Mouse (Mus musculus): ENCODE measurements around the gene Ppm1m. TPM values are rescaled to one million over a fixed set of nuclear protein-coding genes. Genes with fewer than 3 reads are reported as not detected.

Gene Ppm1m
- total and polyA plus RNA-seq, 2 experiments from 2014 or later, result 18.5 to 23.3 TPM

- H3K4me3 ChIP-seq (ENCODE audit: low read length), result no peak overlapping the region
- H3K36me3 ChIP-seq (ENCODE audit: insufficient read depth, low read length), result no peaks in the 10 kb centered on the region
- H3K27me3 ChIP-seq (ENCODE audit: insufficient read depth, low read length), result no peaks in the 10 kb centered on the region
- ATAC-seq (no peak), DNase-seq (ENCODE audit: low spot score) (peak; percentile 34)
- WGBS, result 52% methylated on average over 2 of the region's 2 CpGs
- H3K4me1 ChIP-seq (ENCODE audit: insufficient read depth, low read length), result 0 out of 2 replicates have a peak, but pooled peaks cover 5% of the 10 kb centered on the region
- H3K27ac ChIP-seq, result no peak overlapping the region
- H3K9ac ChIP-seq (replicated peaks; ENCODE audit: low read length), result no peak overlapping the region
- no peak for TF ChIP-seq CTCF (IDR thresholded peaks at IDR 0.05; ENCODE audit: low read depth)
- no peak overlapping the region for H3K4me2 ChIP-seq (ENCODE audit: low read depth, low read length)
- H3K9me3 ChIP-seq (ENCODE audit: low read length), result no peaks in the 10 kb centered on the region
Measured at GRCm38 (mm10) chr9:106145582-106145981, 54.0 kb downstream of the Ppm1m start.

MicroRNA genes within 50 kb of the gene (microRNA counts, 519-probe panel; counts per million panel counts)
- 6,738 counts per million, percentile 98 among the panel's probes with 10 or more counts for microRNA mmu-let-7g

Small RNA genes lying within 50 kb of the gene (microRNA-seq; reads per million reads assigned to microRNA genes)
- gene Mir135a-1, result 157 to 186 reads per million in 2 experiments
- gene Mirlet7g, result 71,888 to 85,080 reads per million in 2 experiments

Other genes with a start within 250 kb of the Ppm1m start
- 0.32 and 1.5 TPM in 2 replicates for gene Col6a5, start 239.1 kb downstream of the Ppm1m start, total RNA-seq (2014; rRNA removed)
- gene Col6a5, start 239.1 kb downstream of the Ppm1m start, polyA plus RNA-seq (2015; fragmentation: Nextera tagmentation; extraction: Ambion mirVana), result 0.13 and 0.39 TPM in 2 replicates
- 0.54 and 1.3 TPM in 2 replicates for gene Col6a4, start 103.0 kb downstream of the Ppm1m start, total RNA-seq (2014; rRNA removed)
- gene Col6a4, start 103.0 kb downstream of the Ppm1m start, polyA plus RNA-seq (2015; fragmentation: Nextera tagmentation; extraction: Ambion mirVana), result 0.73 and 1.0 TPM in 2 replicates
- gene Glyctk, start 41.6 kb downstream of the Ppm1m start, total RNA-seq (2014; rRNA removed), result 1.3 and 1.8 TPM in 2 replicates
- 1.2 and 1.7 TPM in 2 replicates for gene Glyctk, start 41.6 kb downstream of the Ppm1m start, polyA plus RNA-seq (2015; fragmentation: Nextera tagmentation; extraction: Ambion mirVana)
- gene Wdr82, start 28.8 kb downstream of the Ppm1m start, total RNA-seq (2014; rRNA removed), result 240 and 243 TPM in 2 replicates
- 29.1 and 32.6 TPM in 2 replicates for gene Wdr82, start 28.8 kb downstream of the Ppm1m start, polyA plus RNA-seq (2015; fragmentation: Nextera tagmentation; extraction: Ambion mirVana)
- gene Twf2, start 3.4 kb upstream of the Ppm1m start, total RNA-seq (2014; rRNA removed), result 57.4 and 72.6 TPM in 2 replicates
- gene Twf2, start 3.4 kb upstream of the Ppm1m start, polyA plus RNA-seq (2015; fragmentation: Nextera tagmentation; extraction: Ambion mirVana), result 42.0 and 43.9 TPM in 2 replicates
- 0.36 and 0.37 TPM in 2 replicates for gene Tlr9, start 22.9 kb upstream of the Ppm1m start, total RNA-seq (2014; rRNA removed)
- gene Tlr9, start 22.9 kb upstream of the Ppm1m start, polyA plus RNA-seq (2015; fragmentation: Nextera tagmentation; extraction: Ambion mirVana), result 0.09 and 0.11 TPM in 2 replicates
- gene Alas1, start 48.9 kb upstream of the Ppm1m start, total RNA-seq (2014; rRNA removed), result 80.9 and 92.7 TPM in 2 replicates
- 80.4 and 92.3 TPM in 2 replicates for gene Alas1, start 48.9 kb upstream of the Ppm1m start, polyA plus RNA-seq (2015; fragmentation: Nextera tagmentation; extraction: Ambion mirVana)
- 9.3 and 9.8 TPM in 2 replicates for gene Poc1a, start 81.3 kb upstream of the Ppm1m start, total RNA-seq (2014; rRNA removed)
- 9.2 and 10.8 TPM in 2 replicates for gene Poc1a, start 81.3 kb upstream of the Ppm1m start, polyA plus RNA-seq (2015; fragmentation: Nextera tagmentation; extraction: Ambion mirVana)
- gene Dusp7, start 168.9 kb upstream of the Ppm1m start, total RNA-seq (2014; rRNA removed), result 56.0 and 66.4 TPM in 2 replicates
- 12.7 and 13.7 TPM in 2 replicates for gene Dusp7, start 168.9 kb upstream of the Ppm1m start, polyA plus RNA-seq (2015; fragmentation: Nextera tagmentation; extraction: Ambion mirVana)
- 691 and 792 TPM in 2 replicates for gene Rpl29, start 229.7 kb upstream of the Ppm1m start, total RNA-seq (2014; rRNA removed)
- 689 and 691 TPM in 2 replicates for gene Rpl29, start 229.7 kb upstream of the Ppm1m start, polyA plus RNA-seq (2015; fragmentation: Nextera tagmentation; extraction: Ambion mirVana)
- 19.3 and 28.0 TPM in 2 replicates for gene Acy1, start 238.6 kb upstream of the Ppm1m start, total RNA-seq (2014; rRNA removed)
- 22.2 and 23.0 TPM in 2 replicates for gene Acy1, start 238.6 kb upstream of the Ppm1m start, polyA plus RNA-seq (2015; fragmentation: Nextera tagmentation; extraction: Ambion mirVana)
- 20.6 and 26.8 TPM in 2 replicates for gene Abhd14b, start 247.7 kb upstream of the Ppm1m start, total RNA-seq (2014; rRNA removed)
- gene Abhd14b, start 247.7 kb upstream of the Ppm1m start, polyA plus RNA-seq (2015; fragmentation: Nextera tagmentation; extraction: Ambion mirVana), result 12.4 and 16.8 TPM in 2 replicates
- 59.6 and 62.1 TPM in 2 replicates for gene Abhd14a, start 247.9 kb upstream of the Ppm1m start, total RNA-seq (2014; rRNA removed)
- 66.8 and 69.2 TPM in 2 replicates for gene Abhd14a, start 247.9 kb upstream of the Ppm1m start, polyA plus RNA-seq (2015; fragmentation: Nextera tagmentation; extraction: Ambion mirVana)

Data from hindbrain, postnatal 0 days (tissue).